Mouse (Mus musculus): ENCODE results near the gene Olfr622. TPM values are rescaled to one million over a fixed set of nuclear protein-coding genes. Genes with fewer than 3 reads are reported as not detected.

The Olfr622 gene
- polyA plus RNA-seq, 1 experiment from 2014 or later = not detected

GRCm38 (mm10) chr7:103589803-103590202, 52.7 kb downstream of the Olfr622 start, which contains the start of gene Olfr618:
Gene Olfr618 (plus strand): TSS chr7:103590103.
- ATAC-seq (ENCODE audit: insufficient number of reproducible peaks, low FRiP score, low TSS enrichment, low read depth) = no peak
- Histone ChIP-seq H3K9me3 (ENCODE audit: control insufficient read depth, low read length) (no peaks in the 10 kb centered on the region), H3K27ac (replicated peaks; ENCODE audit: low read depth, low read length) (no peak within 1 kb of the TSS), H3K4me2 (ENCODE audit: low read depth, severe bottlenecking) (no peak within 1 kb of the TSS), H3K9ac (ENCODE audit: low read length) (no peak within 1 kb of the TSS), H3K36me3 (ENCODE audit: control insufficient read depth, insufficient read depth, low read length) (no peaks in the 10 kb centered on the region), H3K4me1 (ENCODE audit: control insufficient read depth, insufficient read depth, low read length) (no peaks in the 10 kb centered on the region), H3K4me3 (ENCODE audit: low read depth, low read length) (no peak within 1 kb of the TSS), H3K27me3 (ENCODE audit: control insufficient read depth, insufficient read depth, low read length) (no peaks in the 10 kb centered on the region)
- WGBS = 57% methylated on average over 2 of the region's 2 CpGs
- DNase-seq (ENCODE audit: low spot score) = no peak

Other genes with a start within 250 kb of the Olfr622 start
- gene Usp17lc, start 227.6 kb downstream of the Olfr622 start, polyA plus RNA-seq (2014; fragmentation: Nextera tagmentation; extraction: Ambion mirVana) = not detected in 2 replicates
- not detected in 2 replicates for gene Olfr605, start 197.3 kb downstream of the Olfr622 start, polyA plus RNA-seq (2014; fragmentation: Nextera tagmentation; extraction: Ambion mirVana)
- gene Olfr606, start 193.7 kb downstream of the Olfr622 start, polyA plus RNA-seq (2014; fragmentation: Nextera tagmentation; extraction: Ambion mirVana) = not detected in 2 replicates
- gene Olfr607, start 178.6 kb downstream of the Olfr622 start, polyA plus RNA-seq (2014; fragmentation: Nextera tagmentation; extraction: Ambion mirVana) = not detected in 2 replicates
- not detected in 2 replicates for gene Olfr608, start 172.8 kb downstream of the Olfr622 start, polyA plus RNA-seq (2014; fragmentation: Nextera tagmentation; extraction: Ambion mirVana)
- gene Olfr609, start 144.6 kb downstream of the Olfr622 start, polyA plus RNA-seq (2014; fragmentation: Nextera tagmentation; extraction: Ambion mirVana) = not detected in 2 replicates
- gene Olfr610, start 130.6 kb downstream of the Olfr622 start, polyA plus RNA-seq (2014; fragmentation: Nextera tagmentation; extraction: Ambion mirVana) = not detected in 2 replicates
- gene Olfr611, start 121.9 kb downstream of the Olfr622 start, polyA plus RNA-seq (2014; fragmentation: Nextera tagmentation; extraction: Ambion mirVana) = not detected in 2 replicates
- gene Olfr612, start 100.0 kb downstream of the Olfr622 start, polyA plus RNA-seq (2014; fragmentation: Nextera tagmentation; extraction: Ambion mirVana) = not detected in 2 replicates
- gene Olfr613, start 94.6 kb downstream of the Olfr622 start, polyA plus RNA-seq (2014; fragmentation: Nextera tagmentation; extraction: Ambion mirVana) = not detected in 2 replicates
- not detected in 2 replicates for gene Olfr615, start 86.6 kb downstream of the Olfr622 start, polyA plus RNA-seq (2014; fragmentation: Nextera tagmentation; extraction: Ambion mirVana)
- gene Olfr616, start 73.6 kb downstream of the Olfr622 start, polyA plus RNA-seq (2014; fragmentation: Nextera tagmentation; extraction: Ambion mirVana) = not detected in 2 replicates
- not detected in 2 replicates for gene Olfr617, start 69.6 kb downstream of the Olfr622 start, polyA plus RNA-seq (2014; fragmentation: Nextera tagmentation; extraction: Ambion mirVana)
- gene Olfr618, start 52.6 kb downstream of the Olfr622 start, polyA plus RNA-seq (2014; fragmentation: Nextera tagmentation; extraction: Ambion mirVana) = not detected in 2 replicates
- not detected in 2 replicates for gene Olfr619, start 42.1 kb downstream of the Olfr622 start, polyA plus RNA-seq (2014; fragmentation: Nextera tagmentation; extraction: Ambion mirVana)
- not detected in 2 replicates for gene Olfr620, start 30.2 kb downstream of the Olfr622 start, polyA plus RNA-seq (2014; fragmentation: Nextera tagmentation; extraction: Ambion mirVana)
- gene Olfr623, start 21.0 kb upstream of the Olfr622 start, polyA plus RNA-seq (2014; fragmentation: Nextera tagmentation; extraction: Ambion mirVana) = not detected in 2 replicates
- gene Olfr624, start 28.5 kb upstream of the Olfr622 start, polyA plus RNA-seq (2014; fragmentation: Nextera tagmentation; extraction: Ambion mirVana) = 0.08 and 0.10 TPM in 2 replicates
- gene Olfr625-ps1, start 40.0 kb upstream of the Olfr622 start, polyA plus RNA-seq (2014; fragmentation: Nextera tagmentation; extraction: Ambion mirVana) = not detected in 2 replicates
- gene Olfr243, start 72.0 kb upstream of the Olfr622 start, polyA plus RNA-seq (2014; fragmentation: Nextera tagmentation; extraction: Ambion mirVana) = not detected in 2 replicates
- not detected in 2 replicates for gene Olfr628, start 87.7 kb upstream of the Olfr622 start, polyA plus RNA-seq (2014; fragmentation: Nextera tagmentation; extraction: Ambion mirVana)
- not detected in 2 replicates for gene Olfr629, start 102.2 kb upstream of the Olfr622 start, polyA plus RNA-seq (2014; fragmentation: Nextera tagmentation; extraction: Ambion mirVana)
- not detected in 2 replicates for gene Olfr630, start 114.6 kb upstream of the Olfr622 start, polyA plus RNA-seq (2014; fragmentation: Nextera tagmentation; extraction: Ambion mirVana)
- gene Olfr69, start 128.9 kb upstream of the Olfr622 start, polyA plus RNA-seq (2014; fragmentation: Nextera tagmentation; extraction: Ambion mirVana) = not detected in 2 replicates
- not detected in 2 replicates for gene Olfr68, start 137.0 kb upstream of the Olfr622 start, polyA plus RNA-seq (2014; fragmentation: Nextera tagmentation; extraction: Ambion mirVana)
- gene Olfr67, start 149.1 kb upstream of the Olfr622 start, polyA plus RNA-seq (2014; fragmentation: Nextera tagmentation; extraction: Ambion mirVana) = not detected in 2 replicates
- 518 and 565 TPM in 2 replicates for gene Hbb-bt, start 171.3 kb upstream of the Olfr622 start, polyA plus RNA-seq (2014; fragmentation: Nextera tagmentation; extraction: Ambion mirVana)
- gene Hbb-bs, start 185.4 kb upstream of the Olfr622 start, polyA plus RNA-seq (2014; fragmentation: Nextera tagmentation; extraction: Ambion mirVana) = 156 and 207 TPM in 2 replicates
- not detected in 2 replicates for gene Hbb-bh2, start 197.8 kb upstream of the Olfr622 start, polyA plus RNA-seq (2014; fragmentation: Nextera tagmentation; extraction: Ambion mirVana)
- 1,749 and 1,831 TPM in 2 replicates for gene Hbb-bh1, start 200.5 kb upstream of the Olfr622 start, polyA plus RNA-seq (2014; fragmentation: Nextera tagmentation; extraction: Ambion mirVana)
- 7,439 and 7,962 TPM in 2 replicates for gene Hbb-y, start 210.5 kb upstream of the Olfr622 start, polyA plus RNA-seq (2014; fragmentation: Nextera tagmentation; extraction: Ambion mirVana)
- gene Olfr66, start 243.6 kb upstream of the Olfr622 start, polyA plus RNA-seq (2014; fragmentation: Nextera tagmentation; extraction: Ambion mirVana) = not detected in 2 replicates